11 mouse cellular contexts compared by ENCODE assay signal in genomic region chr13:72633097-72633496, GRCm38 (mm10). TPM values are rescaled to one million over a fixed set of nuclear protein-coding genes. Genes with fewer than 3 reads are reported as not detected.
A peak's percentile ranks its signal among the peaks of the same experiment; 100 is the strongest.
DNase-seq lines count a peak whose midpoint lies in the region; ATAC-seq and TF ChIP-seq lines count a peak whose summit lies in the region.
"Had no signal": no experiment of that assay in that cellular context is flagged by ENCODE, and none has a peak within 500 bp of the region (broad histone marks: within the 10 kb centered on the region; RNA-seq: fewer than 3 reads in every experiment).

No protein-coding gene starts in this region.

- TF ChIP-seq POLR2A in lung, adult 2 months (IDR thresholded peaks at IDR 0.05; ENCODE audit: borderline replicate concordance, extremely low read depth, low read depth, low read length), result no peak

- H3K9me3 ChIP-seq in hindbrain, embryonic 13.5 days, result no peaks in the 10 kb centered on the region
- H3K9me3 ChIP-seq in neural tube, embryonic 13.5 days, result no peaks in the 10 kb centered on the region

- H3K36me3 ChIP-seq in hindbrain, embryonic 13.5 days, result 0 out of 2 replicates have a peak, but pooled peaks cover 5% of the 10 kb centered on the region
- H3K36me3 ChIP-seq in neural tube, embryonic 13.5 days, result no peaks in the 10 kb centered on the region

- H3K27ac ChIP-seq in hindbrain, embryonic 13.5 days, result 0 out of 2 replicates have a peak overlapping the region, but pooled peaks have one; percentile 95
- H3K27ac ChIP-seq in neural tube, embryonic 13.5 days (replicated peaks), result no peak overlapping the region

- TF ChIP-seq CTCF in lung, adult 2 months (IDR thresholded peaks at IDR 0.05; ENCODE audit: insufficient read depth, low read length), result no peak

- H3K27me3 ChIP-seq in hindbrain, embryonic 13.5 days, result peaks cover 76% of the 10 kb centered on the region
- peaks cover 92% of the 10 kb centered on the region for H3K27me3 ChIP-seq in neural tube, embryonic 13.5 days

- H3K4me3 ChIP-seq in lung, adult 2 months (replicated peaks; ENCODE audit: extremely low read depth, low read depth, low read length), result peak overlapping the region; percentile 9
- peak overlapping the region; percentile 70 for H3K4me3 ChIP-seq in hindbrain, embryonic 13.5 days
- peak overlapping the region; percentile 59 for H3K4me3 ChIP-seq in neural tube, embryonic 13.5 days

- H3K4me1 ChIP-seq in lung, adult 2 months (ENCODE audit: control insufficient read depth, insufficient read depth, low read length), result no peaks in the 10 kb centered on the region
- H3K4me1 ChIP-seq in hindbrain, embryonic 13.5 days (replicated peaks), result peaks cover 64% of the 10 kb centered on the region
- peaks cover 68% of the 10 kb centered on the region for H3K4me1 ChIP-seq in neural tube, embryonic 13.5 days (replicated peaks)

- peak overlapping the region; percentile 92 for H3K9ac ChIP-seq in hindbrain, embryonic 13.5 days
- H3K9ac ChIP-seq in neural tube, embryonic 13.5 days, result 0 out of 2 replicates have a peak overlapping the region, but pooled peaks have one; percentile 18

- peak overlapping the region; percentile 72 for H3K4me2 ChIP-seq in hindbrain, embryonic 13.5 days
- H3K4me2 ChIP-seq in neural tube, embryonic 13.5 days, result peak overlapping the region; percentile 74

- DNase-seq in heart, adult 11 months, result peak; percentile 23
- DNase-seq in heart, adult 8-10 months (ENCODE audit: low spot score), result no peak
- DNase-seq in lung, adult 2 months, result no peak
- DNase-seq in lung, postnatal 36 days, result no peak
- DNase-seq in adrenal gland, postnatal 25 days, result no peak
- DNase-seq in adrenal gland, adult 18-20 months (ENCODE audit: low spot score in 2 of 2), result no peak
- DNase-seq: kidney, postnatal 14 days had no signal

- 29% methylated on average over 2 of the region's 2 CpGs for WGBS in lung, adult 2 months
- WGBS in hindbrain, embryonic 13.5 days, result 21% methylated on average over 2 of the region's 2 CpGs
- WGBS in neural tube, embryonic 13.5 days, result 32% methylated on average over 2 of the region's 2 CpGs

- ATAC-seq in hindbrain, embryonic 13.5 days (ENCODE audit: low FRiP score), result no peak
- no peak for ATAC-seq in neural tube, embryonic 13.5 days (ENCODE audit: low read depth)
- ATAC-seq: CD4-positive, CD25-positive, alpha-beta regulatory T cell, adult 4 months had no signal

RNA-seq across cellular contexts. Expression of gene Irx2, which starts 4.5 kb away (rescaled TPM):
- total RNA-seq in heart, adult 8-10 months (2022), result 1 to 10 TPM; 3.8 to 7.4 (median 4.9) TPM
- polyA plus RNA-seq in lung, adult 2 months (2012; rRNA removed), result 62.3 and 147 TPM in 2 replicates
- polyA plus RNA-seq in hindbrain, embryonic 13.5 days (2015; fragmentation: Nextera tagmentation; extraction: Ambion mirVana), result 36.4 and 40.7 TPM in 2 replicates
- polyA plus RNA-seq in neural tube, embryonic 13.5 days (2015; fragmentation: Nextera tagmentation; extraction: Ambion mirVana), result 12.3 and 20.0 TPM in 2 replicates
- 0.15 TPM in 1 of 2 replicates, not detected in the other for total RNA-seq in adrenal gland, postnatal 25 days (2021)
- under 1 TPM; 0.27 to 0.32 TPM for total RNA-seq in adrenal gland, adult 18-20 months (2021)
- total RNA-seq: megakaryocyte-erythroid progenitor cell, adult 5-6 weeks had no signal
- polyA plus RNA-seq: CD4-positive, CD25-positive, alpha-beta regulatory T cell, adult 4 months had no signal

Comparison
In these comparisons a context has a peak if more than half of its experiments do, and no peak if none do; other contexts are left out.
1. H3K4me3 ChIP-seq: peak in every context shown above with its lines; median percentile 70 in hindbrain, embryonic 13.5 days; 59 in neural tube, embryonic 13.5 days; 9 in lung, adult 2 months.